Mouse (Mus musculus) retina, postnatal 7 days (tissue): Measurements from ENCODE around the gene Spr.
"Not testable (repeated sequence)": the region's sequence is repeated elsewhere in the genome, so short reads cannot be mapped to it uniquely, and the experiment has no call there.

Source experiments
- DNase-seq: peaks from one replicate; pipeline ENCODE4 v3.0.0-alpha.2; 2012; ENCODE audit warnings: low read depth, low spot score

The Spr gene

GRCm38 (mm10) chr6:85132237-85132636 is 5.3 kb downstream of the Spr start:
- not testable (repeated sequence) for DNase-seq

- peak; percentile 72 for DNase-seq
Measured at GRCm38 (mm10) chr6:85131673-85132072, 5.9 kb downstream of the Spr start.

GRCm38 (mm10) chr6:85117545-85118511 is 19.7 kb downstream of the Spr start:
- peak; percentile 28 for DNase-seq

GRCm38 (mm10) chr6:85105033-85105615 is 32.4 kb downstream of the Spr start:
- DNase-seq, result no peak

- no peak for DNase-seq
Measured at GRCm38 (mm10) chr6:85103321-85103720, 34.2 kb downstream of the Spr start.

- no peak for DNase-seq
Measured at GRCm38 (mm10) chr6:85096441-85096840, 41.1 kb downstream of the Spr start.

GRCm38 (mm10) chr6:85087425-85087824 is 50.1 kb downstream of the Spr start:
- DNase-seq, result no peak

GRCm38 (mm10) chr6:85086645-85087044 is 50.9 kb downstream of the Spr start:
- no peak for DNase-seq
